Mouse (Mus musculus): Measurements from ENCODE around the gene Zbtb16.

- TF ChIP-seq CTCF (IDR thresholded peaks at IDR 0.05; ENCODE audit: low read depth, low read length) (no peak), POLR2AphosphoS5 (IDR thresholded peaks at IDR 0.05; ENCODE audit: insufficient replicate concordance, low read depth, low read length) (no peak), GATA1 (IDR thresholded peaks at IDR 0.05; ENCODE audit: borderline replicate concordance, low read length) (no peak)
Measured at GRCm38 (mm10) chr9:48824533-48825130, 11.4 kb downstream of the Zbtb16 start.
